Mouse (Mus musculus) embryonic fibroblast, embryonic 13.5 days (primary cell): ENCODE measurements around the gene AC129217.1. TPM values are rescaled to one million over a fixed set of nuclear protein-coding genes. Genes with fewer than 3 reads are reported as not detected.

Source experiments
- H3K27ac ChIP-seq: 2 replicates; pipeline ENCODE4 v1.5.1; 2012; ENCODE audit warnings: low read length, control low read depth, inconsistent platforms; ENCODE audit not compliant: insufficient read depth
- H3K4me1 ChIP-seq: 2 replicates; pipeline ENCODE4 v1.6.1; 2011; ENCODE audit warnings: low read length; ENCODE audit not compliant: control insufficient read depth, insufficient read depth
- H3K4me3 ChIP-seq: 2 replicates; pipeline ENCODE4 v1.5.1; 2011; ENCODE audit warnings: mild to moderate bottlenecking, control low read depth, low read length; ENCODE audit not compliant: insufficient read depth
- CTCF ChIP-seq: IDR thresholded peaks from 2 replicates; pipeline ENCODE4 v1.5.1; 2011; ENCODE audit warnings: mild to moderate bottlenecking, control low read depth, low read length, moderate library complexity, borderline replicate concordance; ENCODE audit not compliant: insufficient read depth
- POLR2A ChIP-seq: IDR thresholded peaks from 2 replicates; pipeline ENCODE4 v1.6.1; 2011; ENCODE audit warnings: low read depth, mild to moderate bottlenecking, control low read depth, low read length, moderate library complexity
- polyA plus RNA-seq: library from polyadenylated mRNA; stranded (reverse); fragments of >200 nt; gene quantifications from 2 replicates; pipeline ENCODE4 v1.2.4, GENCODE M21; 2011; ENCODE audit warnings: low read depth; ENCODE audit not compliant: missing spikeins, insufficient read length

The AC129217.1 gene
- polyA plus RNA-seq, 1 experiment: 43.8 TPM

- Histone ChIP-seq H3K27ac (no peak overlapping the region), H3K4me3 (peak overlapping the region; percentile 54), H3K4me1 (no peaks in the 10 kb centered on the region)
- TF ChIP-seq POLR2A: no peak
- no peak for TF ChIP-seq CTCF
These were observed 41.3 kb downstream of the AC129217.1 start for GRCm38 (mm10) chr19:8870838-8871237.

DNA sequence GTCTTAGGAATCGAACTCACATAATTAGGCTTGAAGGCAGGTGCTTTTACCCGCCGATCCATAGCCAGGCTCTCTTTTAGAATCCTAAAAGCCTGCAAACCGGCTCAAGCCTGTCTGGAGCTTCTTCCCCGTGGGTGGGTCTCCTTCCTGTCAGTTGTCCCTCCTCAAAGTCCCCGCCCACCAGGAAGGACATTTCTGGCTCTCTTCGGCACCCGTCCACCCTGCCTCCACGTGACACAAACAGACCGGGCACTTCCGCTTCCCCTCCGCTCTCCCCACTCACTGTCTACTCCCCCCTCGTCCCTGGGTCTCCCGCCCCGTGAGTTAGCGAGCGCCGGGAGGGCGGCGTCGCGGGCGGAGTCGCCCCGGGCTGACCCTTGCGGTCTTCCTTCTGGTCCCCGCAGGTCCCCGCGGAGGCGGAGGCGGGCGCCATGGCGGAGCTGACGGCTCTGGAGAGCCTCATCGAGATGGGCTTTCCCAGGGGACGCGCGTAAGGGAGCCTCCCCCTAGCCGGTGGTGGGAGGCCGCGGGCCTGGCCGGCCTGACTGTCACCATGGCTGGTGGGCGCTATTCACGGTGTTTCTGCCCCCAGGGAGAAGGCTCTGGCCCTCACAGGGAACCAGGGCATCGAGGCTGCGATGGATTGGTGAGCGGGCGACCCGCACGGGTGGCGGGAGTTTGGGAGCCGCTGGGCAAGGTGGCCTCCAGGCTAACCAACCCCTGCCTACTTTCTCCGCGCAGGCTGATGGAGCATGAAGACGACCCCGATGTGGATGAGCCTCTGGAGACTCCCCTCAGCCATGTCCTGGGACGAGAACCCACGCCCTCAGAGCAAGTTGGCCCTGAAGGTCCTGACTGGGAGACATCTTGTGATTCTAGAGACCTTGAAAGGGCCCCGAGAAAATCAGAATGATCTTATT, 42.0 kb downstream of the AC129217.1 start, which contains the start of gene Ubxn1:
Gene Ubxn1 (plus strand): TSS at position 230 of the 920 bp plus-strand sequence.
- TF ChIP-seq CTCF: no peak
- peak; percentile 62 for TF ChIP-seq POLR2A
- Histone ChIP-seq H3K4me1 (no peaks in the 10 kb centered on the region), H3K27ac (peak within 1 kb of the TSS; percentile 69), H3K4me3 (peak within 1 kb of the TSS; percentile 83)

- Histone ChIP-seq H3K4me1 (no peaks in the 10 kb centered on the region), H3K27ac (peak overlapping the region; percentile 69), H3K4me3 (peak overlapping the region; percentile 83)
- no peak for TF ChIP-seq POLR2A
- TF ChIP-seq CTCF: no peak
These were observed 42.8 kb downstream of the AC129217.1 start for GRCm38 (mm10) chr19:8872266-8872840.

DNA sequence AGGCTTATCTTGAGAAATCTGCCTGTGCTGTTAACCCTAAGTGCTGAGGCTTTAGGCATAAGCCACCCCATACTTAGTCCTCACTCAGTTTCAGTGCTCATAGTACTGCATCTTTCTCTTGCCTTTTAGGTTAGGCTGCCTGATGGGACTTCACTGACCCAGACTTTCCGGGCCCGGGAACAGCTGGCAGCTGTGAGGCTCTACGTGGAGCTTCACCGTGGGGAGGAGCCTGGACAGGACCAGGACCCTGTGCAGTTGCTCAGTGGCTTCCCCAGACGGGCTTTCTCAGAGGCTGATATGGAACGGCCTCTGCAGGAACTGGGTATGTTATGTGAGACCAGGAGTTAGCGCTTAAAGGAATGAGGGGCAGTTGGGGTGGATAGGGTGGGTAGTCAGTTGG, 45.5 kb downstream of the AC129217.1 start:
- no peaks in the 10 kb centered on the region for H3K4me1 ChIP-seq
- no peak overlapping the region for H3K4me3 ChIP-seq
- TF ChIP-seq POLR2A (no peak), CTCF (no peak)
- no peak overlapping the region for H3K27ac ChIP-seq

DNA sequence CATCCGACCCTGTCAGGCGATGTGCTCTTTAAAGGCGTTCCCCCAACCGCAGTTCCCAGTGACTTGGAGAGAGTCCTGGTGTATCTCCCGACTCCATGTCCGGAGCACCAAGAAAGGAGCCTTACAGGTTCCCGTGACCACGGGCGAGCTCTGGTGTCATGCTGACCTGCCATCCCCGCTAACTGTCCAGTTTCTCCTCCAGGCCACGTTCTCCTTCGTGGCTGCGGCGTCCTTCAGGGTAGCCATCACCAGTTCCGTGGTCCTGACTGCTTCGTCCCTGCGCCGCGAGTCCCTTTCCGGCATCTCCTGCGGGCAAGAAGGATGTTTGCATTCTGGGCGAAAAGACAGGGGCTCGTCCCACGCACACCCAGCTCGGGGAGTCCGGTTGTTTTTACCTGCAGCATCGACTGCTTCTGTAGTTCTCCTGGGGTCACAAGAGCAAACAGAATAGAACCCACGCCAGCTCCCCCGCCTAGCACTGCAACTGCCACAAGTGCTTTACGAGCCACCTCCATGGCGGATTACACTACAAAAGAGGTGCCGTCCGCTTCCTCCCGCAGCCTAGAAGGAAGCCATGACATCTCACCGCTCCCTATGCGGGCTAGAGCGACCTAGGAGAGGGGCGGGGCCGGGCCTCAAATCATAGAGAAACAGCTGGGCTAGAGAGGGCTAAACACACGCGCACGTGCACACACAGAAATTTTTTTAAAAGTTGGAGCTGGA, 50.9 kb downstream of the AC129217.1 start, which contains the start of gene Uqcc3:
Gene Uqcc3 (minus strand): TSS at position 613 of the 723 bp plus-strand sequence.
- TF ChIP-seq POLR2A (peak; percentile 86), CTCF (no peak)
- peak within 1 kb of the TSS; percentile 47 for H3K27ac ChIP-seq
- H3K4me1 ChIP-seq: no peaks in the 10 kb centered on the region
- H3K4me3 ChIP-seq: peak within 1 kb of the TSS; percentile 70

- Histone ChIP-seq H3K4me1 (no peaks in the 10 kb centered on the region), H3K27ac (no peak overlapping the region), H3K4me3 (peak overlapping the region; percentile 70; the same call in 1 of the 2 replicates)
- TF ChIP-seq CTCF: no peak
- TF ChIP-seq POLR2A: no peak
These were observed 51.4 kb downstream of the AC129217.1 start for GRCm38 (mm10) chr19:8881034-8881392.

DNA sequence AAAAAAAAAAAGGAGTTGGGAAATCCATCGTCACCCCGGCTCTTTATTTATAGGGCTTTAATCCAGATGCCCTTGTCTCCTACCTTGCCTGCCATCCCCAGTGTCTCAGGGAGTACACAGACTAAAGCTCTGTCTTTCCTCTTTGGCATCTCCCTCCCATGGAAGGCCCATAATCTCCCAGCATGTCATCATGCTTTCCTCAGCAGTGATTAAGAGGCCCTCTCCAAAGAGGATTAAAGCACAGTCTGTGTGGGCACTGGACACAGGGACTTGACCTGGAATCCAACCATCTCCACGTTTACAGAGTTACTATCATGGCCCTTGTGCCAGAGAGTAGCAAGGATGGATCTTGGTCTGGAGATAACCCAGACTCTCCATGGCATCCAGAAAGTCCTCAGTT, 54.0 kb downstream of the AC129217.1 start, which contains the start of the genes Lbhd1 and Gm49403:
Gene Lbhd1 (plus strand): TSS at position 117 of the 400 bp plus-strand sequence.
Gene Gm49403 (plus strand): TSS at position 315 of the 400 bp plus-strand sequence.
- H3K4me3 ChIP-seq: no peak within 1 kb of the TSS
- TF ChIP-seq CTCF (no peak), POLR2A (no peak)
- H3K27ac ChIP-seq: no peak within 1 kb of the TSS
- no peaks in the 10 kb centered on the region for H3K4me1 ChIP-seq

DNA sequence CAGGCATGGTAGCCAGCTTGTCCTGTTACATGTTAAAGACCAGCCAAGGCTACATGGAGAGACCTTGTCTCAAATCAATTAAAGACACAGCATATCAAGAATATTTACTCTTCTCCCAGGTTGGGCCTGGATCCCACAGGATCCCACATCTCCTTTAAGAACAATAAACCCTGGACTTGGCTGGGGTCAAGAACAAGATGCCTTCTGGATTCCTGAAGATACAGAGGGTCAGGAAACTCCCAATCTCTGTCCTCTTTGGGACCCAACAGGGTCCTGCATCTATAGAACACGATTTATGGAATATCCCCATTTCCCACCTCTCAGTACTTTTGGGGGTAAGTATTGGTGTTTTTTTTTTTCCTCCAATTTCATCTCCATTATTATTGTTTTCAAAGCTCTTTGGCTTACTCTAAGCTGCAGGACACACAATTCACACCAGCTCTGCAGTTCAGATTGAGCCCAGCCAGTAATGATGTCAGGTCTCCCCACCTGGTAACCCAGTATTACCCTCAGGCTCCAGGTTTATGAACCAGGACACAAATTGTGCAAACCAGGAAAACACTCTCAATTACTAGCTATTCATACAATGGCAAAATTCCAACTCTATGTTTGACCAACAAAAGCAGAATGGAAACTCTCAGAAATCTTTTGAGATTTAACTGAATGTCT, 57.5 kb downstream of the AC129217.1 start:
- Histone ChIP-seq H3K4me1 (peaks cover 4% of the 10 kb centered on the region; the same call in 1 of the 2 replicates), H3K27ac (peak overlapping the region; percentile 58; the same call in 1 of the 2 replicates), H3K4me3 (no peak overlapping the region)
- TF ChIP-seq POLR2A: peak; percentile 40
- TF ChIP-seq CTCF: no peak

DNA sequence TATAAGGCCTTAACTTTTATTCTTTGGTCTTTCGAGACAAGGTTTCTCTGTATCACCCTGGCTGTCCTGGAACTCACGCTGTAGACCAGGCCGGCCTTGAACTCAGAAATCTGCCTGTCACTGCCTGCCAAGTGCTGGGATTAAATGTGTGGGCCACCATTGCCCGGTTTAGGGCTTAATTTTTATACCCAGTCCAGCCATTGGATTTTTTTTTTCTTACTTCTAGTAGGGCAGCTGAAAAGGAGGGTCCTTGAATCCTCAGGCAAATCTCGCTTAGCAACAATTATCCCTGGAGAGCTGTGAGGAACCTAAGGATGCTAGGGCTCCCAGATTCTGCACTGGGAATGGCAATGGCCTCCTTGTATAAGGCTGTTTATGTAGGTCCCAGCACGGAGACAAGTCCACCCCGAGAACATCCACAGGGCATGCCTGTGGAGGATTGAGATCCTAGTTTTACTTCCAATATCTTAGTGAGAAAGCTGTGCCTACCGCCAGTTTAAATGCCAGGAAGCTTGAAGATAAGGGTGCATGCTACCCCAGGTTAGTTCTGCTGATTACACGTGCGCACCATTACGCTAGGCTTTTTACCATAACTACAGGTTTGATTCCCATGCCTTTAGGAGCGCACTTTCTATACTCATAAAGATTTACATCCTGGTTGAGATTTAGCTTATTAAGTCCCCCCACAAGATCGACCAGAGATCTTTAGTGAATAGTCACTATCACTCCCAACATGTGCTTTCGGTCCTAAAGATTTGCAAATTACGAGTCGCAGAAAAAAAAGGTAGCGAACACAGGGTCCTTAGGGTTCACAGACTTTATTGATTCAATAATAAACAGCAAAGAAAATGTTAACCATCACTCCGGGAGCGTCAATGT, 58.3 kb downstream of the AC129217.1 start:
- H3K4me1 ChIP-seq: peaks cover 4% of the 10 kb centered on the region; the same call in 1 of the 2 replicates
- peak overlapping the region; percentile 82 for H3K27ac ChIP-seq

More for the DNA sequence above, 58.3 kb downstream of the AC129217.1 start:
- no peak for TF ChIP-seq CTCF
- peak; percentile 53 for TF ChIP-seq POLR2A
- H3K4me3 ChIP-seq: peak overlapping the region; percentile 95
